Mouse (Mus musculus) embryo, embryonic 10.5 days (tissue): Measurements from ENCODE around the gene Rab6b.
A peak's percentile ranks its signal among the peaks of the same experiment; 100 is the strongest.
"Not testable (repeated sequence)": the region's sequence is repeated elsewhere in the genome, so short reads cannot be mapped to it uniquely, and the experiment has no call there.

Experiments used
- DNase-seq: peaks from one replicate; pipeline ENCODE4 v3.0.0-alpha.2; 2015; ENCODE audit warnings: low spot score

Rab6b gene

DNA sequence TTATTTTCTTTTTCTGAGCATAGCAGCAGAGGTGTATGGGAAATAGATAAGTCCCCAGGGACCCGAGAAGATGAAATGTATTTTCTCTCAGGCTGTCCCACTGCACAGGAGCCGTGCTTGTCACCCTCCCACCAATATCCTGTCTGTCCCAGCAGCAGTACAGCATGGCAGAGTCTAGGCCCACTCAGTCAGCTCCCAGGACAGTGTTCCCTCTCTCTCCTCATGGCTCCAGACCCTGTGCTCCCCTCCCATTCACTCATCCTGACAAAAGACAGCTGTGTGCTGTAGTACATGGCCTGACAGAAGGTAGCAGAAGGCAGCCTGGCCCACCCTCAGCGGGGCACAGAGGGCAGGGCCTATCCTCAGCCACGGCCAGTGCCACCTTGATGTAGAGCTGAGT is 32.3 kb downstream of the Rab6b start:
- DNase-seq, result no peak

DNA sequence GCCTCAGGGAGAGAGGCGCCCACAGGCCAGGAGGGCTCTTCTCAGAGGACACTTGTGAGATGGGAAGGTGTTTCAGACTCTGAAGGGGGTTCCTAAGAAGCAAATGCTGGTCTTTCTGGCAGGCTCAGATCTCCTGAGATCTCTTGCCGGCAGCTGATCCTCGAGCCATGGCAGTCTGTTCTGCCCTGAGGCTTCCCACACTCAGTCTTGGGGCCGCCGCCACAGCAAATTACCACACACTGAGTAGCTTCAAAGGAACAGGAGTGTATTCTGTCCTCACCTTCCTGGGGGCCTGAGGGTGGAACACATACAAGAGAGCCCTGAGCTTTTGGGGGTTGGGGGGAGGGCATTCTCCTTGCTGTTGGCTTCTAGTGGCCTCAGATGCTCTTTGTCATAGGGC is 33.8 kb downstream of the Rab6b start:
- DNase-seq, result no peak

DNA sequence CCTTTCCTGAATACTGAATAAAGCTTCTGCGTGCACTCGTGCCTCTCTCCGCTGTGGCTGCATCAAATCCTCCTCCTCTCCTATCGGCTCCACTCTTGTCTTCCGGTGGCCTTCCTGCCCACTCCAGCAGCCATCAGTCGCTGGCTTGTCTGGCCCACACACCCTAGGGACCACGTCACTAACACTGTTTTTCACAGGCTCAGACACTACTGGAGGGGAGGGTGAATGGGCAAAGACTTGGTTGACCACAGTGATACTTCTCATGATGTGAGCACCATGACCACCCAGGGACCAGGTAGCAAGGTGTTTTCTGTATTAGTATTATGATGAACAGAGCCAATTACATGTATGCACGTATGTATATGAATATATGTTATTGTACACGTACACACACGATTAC is 34.7 kb downstream of the Rab6b start:
- DNase-seq, result no peak

DNA sequence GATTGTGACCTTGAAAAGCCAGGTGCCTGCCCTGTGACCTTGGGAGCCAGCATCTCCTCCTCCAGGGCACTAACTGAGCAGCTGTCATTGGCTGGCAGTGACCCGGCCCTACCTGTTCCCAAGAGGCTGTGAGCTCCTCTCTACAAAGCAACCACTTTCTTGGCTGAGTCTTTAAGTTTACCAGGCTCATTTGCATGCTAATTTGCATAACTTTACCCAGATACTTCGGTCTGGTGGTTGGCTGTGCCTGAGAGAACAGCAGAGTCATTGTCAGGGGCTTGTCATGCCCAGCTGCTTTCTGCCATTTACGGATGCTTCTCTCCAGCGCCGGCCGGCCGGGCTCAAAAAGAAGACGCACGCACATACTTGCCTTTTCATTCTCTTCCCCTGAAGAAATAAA is 35.1 kb downstream of the Rab6b start:
- peak; percentile 37 for DNase-seq

DNA sequence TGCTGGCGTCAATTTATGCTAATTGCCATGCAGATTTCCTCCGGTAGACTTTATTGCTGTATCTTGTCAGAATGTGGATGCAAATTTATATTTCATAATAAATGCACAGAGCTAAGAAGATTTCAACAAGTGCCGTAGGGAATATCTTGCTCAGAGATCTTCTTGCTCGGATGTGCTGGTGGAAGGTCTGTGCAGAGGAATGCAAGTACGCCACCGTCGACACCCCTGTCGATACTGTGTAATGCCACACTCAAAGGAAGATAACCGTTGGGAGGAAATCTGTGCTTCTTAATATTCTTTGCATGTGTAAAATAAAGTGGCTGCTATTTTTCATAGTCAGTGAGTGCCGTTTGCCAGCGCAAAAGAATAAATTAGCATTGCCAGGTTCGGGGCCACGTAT is 35.5 kb downstream of the Rab6b start:
- no peak for DNase-seq

DNA sequence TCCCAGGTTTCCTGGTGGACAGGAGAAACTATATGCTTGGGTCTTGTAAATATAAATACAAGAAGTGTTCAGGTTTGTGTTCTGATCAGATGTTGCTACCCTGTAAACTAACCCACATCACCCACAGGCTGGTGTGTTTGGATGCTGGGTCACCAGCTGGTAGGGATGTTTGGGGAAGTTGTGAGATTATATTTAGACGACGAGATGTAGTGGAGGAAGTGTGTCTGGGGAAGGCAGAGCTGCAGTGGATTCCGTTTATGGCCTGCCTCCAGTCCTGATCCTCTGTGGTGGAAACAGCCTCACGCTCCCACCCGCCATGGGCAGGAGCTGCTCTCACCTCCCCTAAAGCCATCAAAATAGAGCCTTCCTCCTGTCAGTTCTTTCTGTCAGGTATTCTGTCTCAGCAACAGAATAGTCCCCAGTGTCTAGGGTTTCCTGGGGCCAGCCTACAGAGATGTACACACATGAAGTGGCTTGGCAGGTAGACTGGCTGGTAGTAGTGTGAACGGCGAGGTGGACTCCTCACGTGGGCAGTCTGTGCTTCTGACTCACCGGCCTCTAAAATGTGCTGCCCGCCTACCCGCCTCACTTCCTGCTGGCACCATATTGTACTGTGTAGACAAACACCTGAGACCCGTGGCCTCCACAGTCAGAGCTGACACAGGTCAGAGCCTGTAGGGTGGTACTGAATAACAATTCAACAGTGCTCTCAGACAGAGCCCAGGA is 37.6 kb downstream of the Rab6b start:
- DNase-seq, result no peak

DNA sequence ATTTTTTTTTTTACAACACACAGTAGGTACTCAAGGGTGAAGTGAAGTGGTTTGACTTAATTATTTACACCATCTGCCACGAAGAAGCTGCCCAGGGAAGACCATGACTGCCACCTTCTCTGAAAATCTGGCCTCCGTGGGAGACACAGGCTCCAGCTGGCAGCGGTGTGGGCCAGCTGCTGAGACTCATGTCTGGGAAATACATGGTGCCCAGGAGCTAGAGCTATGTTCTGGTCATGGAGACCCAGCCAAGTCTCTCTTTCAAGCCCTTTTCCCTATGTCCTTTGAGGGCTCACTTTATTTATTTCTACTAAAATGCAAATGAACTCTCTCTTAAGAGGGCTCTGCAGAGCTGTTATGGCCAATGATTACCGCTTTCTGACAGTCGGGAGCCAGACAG is 41.7 kb downstream of the Rab6b start:
- DNase-seq, result no peak

DNA sequence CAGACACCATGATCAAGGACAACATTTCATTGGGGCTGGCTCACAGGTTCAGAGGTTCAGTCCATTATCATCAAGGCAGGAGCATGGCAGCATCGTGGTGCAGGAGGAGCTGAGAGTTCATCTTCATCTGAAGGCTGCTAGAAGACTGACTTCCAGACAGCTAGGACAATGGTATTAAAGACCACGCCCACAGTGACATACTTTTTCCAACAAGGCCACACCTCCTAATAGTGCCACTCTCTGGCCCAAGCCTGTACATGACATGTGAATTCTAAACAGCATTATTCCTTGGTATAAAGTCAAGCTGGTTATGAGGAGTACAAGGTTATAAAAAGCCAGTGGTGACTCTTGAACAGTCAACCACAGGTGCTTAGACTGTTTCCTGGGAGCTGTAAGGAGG is 43.0 kb downstream of the Rab6b start:
- DNase-seq, result no peak

DNA sequence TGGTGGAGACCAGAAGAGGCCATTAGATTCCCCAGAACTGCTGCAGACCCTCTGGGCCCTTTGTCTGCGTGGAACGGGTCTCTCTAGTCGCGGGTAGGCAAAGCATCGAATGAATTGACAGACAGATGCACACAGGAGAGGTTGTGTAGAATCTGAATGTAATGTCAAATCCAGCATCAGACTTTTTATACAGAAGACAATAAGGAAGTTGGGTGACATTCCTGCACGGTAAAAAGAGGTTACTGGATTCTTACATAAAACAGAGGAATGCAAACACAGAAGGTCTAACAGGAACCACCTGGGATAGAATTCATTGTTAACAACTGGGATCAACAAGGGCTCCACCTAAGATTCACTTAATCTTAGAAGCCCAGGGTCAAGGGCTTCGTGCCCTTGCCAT is 43.6 kb downstream of the Rab6b start:
- DNase-seq, result not testable (repeated sequence)

DNA sequence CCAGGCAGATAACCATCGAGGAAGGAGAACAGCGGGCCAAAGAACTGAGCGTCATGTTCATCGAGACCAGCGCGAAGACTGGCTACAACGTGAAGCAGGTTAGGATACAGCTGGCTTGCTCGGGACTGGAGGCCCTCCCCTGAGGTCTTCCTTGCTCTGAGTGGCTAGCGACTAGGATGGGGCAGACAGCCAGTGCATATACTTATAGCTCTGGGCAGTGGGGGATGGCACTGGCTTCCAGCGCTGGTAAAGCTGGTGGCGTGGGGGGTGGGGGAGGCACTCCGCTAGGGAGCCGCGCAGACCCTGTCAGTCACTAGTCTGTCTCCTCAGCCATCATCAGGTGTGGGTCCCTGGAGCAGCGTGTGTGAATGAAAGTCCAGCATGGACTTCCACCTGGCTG is 52.2 kb downstream of the Rab6b start:
- DNase-seq, result no peak

DNA sequence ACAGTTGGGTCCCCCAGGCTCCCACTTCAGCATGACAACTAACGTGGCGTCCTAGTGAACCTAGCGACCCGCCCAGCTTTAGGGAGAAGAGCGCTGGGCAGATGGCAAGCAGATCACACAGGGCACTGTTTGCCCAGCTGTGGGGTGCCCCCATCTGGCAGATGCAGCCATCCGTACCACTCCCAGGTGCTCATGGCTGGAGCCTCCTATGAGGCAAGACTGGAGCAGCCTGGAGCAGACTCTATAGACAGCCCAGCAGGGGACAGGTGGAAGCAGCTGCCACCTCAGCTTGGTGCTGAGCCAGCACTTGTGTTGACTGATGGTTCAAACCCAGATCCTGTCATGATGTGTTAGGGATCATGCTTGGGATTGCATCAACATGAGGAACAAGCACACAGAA is 56.5 kb downstream of the Rab6b start:
- no peak for DNase-seq

DNA sequence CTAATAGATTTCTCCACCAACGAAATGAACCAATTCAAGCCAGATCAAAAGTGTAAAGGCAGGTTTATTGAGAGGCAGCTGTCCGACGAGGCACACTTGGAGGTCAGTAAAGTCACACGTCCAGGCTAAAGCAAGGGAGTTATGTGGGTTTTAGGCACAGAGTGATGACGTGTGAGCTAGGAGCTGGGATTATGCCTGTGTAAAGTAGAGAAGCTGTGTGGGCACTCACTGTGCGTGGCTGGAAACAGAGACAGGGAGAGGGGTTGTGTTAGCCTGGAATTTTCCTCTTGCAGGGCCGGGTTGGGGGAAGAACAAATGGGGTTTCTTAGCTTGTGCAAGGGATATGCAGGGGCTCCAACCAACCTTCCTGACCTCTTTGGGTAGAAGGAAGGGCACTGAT is 57.2 kb downstream of the Rab6b start:
- DNase-seq, result no peak

DNA sequence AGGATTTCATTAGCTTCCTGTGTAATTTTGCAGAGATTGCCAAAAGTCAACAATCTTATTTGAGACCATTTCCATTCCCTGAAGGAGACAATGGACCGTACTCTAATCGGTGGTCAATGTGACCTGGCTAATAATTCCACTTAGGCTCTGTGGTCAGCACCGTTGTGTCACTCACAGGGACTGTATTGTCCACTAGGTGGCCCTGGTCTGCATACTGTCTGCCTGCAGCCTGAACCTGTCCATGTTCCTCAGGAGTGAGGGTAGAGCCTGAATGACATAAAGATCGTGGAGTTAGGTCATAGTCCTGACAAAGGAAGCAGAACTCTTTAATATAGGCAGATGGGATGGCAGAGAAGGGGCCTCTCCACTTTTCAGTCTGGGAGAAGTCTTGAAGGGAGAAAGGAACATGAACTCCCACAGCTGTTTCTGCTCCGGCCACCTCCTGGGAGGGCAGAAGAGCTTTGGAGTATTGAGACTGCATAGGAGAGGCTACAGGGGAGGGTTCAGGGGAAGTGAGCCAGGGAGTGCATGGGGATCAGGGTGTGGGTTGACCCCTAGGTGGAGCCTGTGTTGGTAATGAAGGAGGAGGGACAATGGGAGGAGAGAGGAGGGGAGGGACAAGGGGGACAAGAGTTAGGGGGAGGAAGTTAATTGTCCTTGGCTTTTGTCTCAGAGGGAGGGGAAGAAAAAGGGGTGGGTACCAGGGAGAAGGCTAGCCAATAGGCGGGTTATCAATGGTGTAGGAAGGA is 63.4 kb downstream of the Rab6b start:
- peak; percentile 50 for DNase-seq

DNA sequence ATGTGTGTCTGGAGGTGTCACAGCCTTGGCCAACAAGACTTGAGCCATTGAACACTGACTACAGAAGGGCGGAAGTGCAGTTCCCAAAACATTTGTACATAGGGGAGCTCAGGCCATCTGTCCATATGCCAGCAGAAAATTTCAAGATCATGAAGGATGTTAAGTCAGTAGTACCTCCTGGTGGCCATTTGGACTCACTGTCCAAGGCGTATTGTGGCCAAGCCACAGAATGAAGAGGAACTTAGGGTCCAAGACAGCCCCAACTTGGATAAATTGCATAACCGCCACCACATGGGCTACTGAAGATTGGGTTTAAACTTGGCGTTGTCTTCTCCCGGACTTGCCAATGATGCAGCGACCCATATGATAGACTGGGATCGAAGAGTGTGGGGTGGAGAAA is 64.1 kb downstream of the Rab6b start:
- no peak for DNase-seq

DNA sequence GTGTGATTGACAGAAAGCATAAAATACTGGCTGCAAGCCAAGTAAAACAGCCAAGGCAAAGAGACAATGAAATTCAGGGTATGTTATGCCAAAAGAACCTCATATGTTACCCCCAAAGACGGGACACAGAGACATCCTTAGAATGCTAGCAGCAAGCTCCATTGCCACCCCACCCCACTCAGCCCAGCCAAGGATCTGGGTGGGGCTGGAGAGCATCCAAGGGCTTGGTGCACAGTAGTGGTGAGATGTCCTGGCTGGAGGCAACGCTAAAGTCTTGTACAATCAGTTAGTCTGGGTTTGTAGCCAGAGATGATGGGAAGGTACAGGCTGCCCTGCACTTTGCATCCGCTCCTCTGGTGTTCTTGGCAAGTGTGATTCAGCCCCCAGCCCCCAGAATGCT is 68.7 kb downstream of the Rab6b start:
- no peak for DNase-seq

DNA sequence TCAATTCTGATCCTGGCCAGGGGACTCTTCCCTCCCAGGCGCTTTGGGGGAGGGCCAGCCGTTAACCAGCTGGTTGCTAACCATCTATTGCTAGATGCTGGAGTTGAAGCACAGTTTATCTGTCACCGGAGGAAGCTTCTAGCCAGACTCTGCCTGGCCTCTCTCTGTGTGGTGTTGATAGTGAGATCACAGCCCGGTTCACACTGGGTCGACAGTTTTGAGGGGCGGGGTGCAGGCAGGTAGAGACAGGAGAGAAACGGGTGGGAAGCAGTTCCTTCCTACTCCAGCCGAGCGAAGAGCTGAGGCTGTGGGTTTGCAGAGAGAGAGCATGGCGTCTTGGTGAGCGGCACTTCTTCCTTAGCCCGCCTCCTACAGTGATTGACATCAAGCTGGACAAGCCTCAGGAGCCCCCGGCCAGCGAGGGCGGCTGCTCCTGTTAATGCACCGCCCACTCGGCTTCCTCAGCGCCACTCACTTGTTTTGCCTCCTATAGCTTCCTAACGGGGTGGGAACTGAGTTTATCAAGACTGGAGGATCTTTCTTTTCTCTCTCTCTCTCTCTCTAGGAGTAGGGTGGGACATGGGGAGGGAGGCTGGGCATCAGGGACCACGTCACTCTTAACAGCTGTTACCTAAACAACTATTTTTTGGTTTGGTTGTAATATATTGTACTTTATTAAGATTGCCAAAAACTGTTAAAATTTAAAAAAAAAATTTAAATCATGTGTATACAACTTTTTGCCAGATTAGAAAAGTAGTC is 69.4 kb downstream of the Rab6b start:
- peak; percentile 95 for DNase-seq

DNA sequence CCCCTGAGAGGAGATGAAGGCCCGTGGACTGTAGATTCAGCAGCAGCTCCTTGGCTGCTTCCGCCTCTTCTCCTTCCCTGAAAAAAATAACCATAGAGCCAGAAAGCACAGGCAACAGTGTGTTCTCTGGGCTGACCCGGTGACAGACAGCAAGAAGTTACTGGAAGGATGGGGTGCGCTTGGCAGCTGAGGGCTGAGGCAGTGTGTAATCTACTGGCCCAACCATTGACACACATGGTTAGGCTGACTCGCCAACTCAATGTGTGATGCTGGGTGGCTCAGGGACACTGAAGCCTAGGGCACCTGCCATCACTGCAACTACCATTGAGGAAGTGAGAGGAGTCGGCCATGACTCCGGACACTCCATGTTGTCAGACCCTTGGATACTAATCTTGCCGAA is 70.3 kb downstream of the Rab6b start:
- no peak for DNase-seq

DNA sequence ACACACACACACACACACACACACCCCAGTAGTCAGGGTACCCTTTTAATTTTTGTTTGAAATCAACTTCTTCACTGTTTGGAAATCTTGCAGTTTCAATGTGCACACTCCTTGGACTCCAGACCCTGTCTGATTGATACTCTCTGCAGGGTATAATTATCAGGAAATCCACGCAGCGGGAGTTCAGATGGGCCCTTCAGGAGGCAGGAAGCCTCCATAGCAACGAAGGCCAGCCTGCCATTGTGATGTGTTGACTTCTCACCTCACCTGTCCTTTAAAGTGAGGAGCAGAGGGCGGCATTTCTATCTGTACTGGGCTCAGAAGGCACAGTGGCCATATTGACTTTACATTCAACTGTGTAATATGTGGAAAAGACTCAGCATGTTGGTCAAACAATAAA is 73.3 kb downstream of the Rab6b start:
- DNase-seq, result no peak

DNA sequence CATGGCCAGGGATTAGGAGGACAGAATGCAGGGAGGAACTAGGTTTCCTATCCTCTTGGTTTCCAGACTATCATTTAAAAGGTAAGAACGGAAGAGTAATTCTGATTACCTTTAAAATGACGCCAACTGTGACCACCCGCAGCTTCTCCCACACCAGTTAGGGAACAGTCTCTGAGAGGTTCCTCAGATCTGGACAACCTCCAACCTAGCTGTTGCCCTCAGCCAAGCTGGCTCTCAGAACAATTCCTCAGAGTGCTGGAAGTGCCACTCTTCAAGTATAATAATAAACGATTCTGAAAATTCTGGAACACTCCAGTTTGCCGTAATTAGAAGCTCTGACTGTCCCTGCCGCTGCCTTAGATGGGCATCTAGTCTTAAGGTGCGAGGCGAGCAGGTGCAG is 74.4 kb downstream of the Rab6b start:
- DNase-seq, result no peak

DNA sequence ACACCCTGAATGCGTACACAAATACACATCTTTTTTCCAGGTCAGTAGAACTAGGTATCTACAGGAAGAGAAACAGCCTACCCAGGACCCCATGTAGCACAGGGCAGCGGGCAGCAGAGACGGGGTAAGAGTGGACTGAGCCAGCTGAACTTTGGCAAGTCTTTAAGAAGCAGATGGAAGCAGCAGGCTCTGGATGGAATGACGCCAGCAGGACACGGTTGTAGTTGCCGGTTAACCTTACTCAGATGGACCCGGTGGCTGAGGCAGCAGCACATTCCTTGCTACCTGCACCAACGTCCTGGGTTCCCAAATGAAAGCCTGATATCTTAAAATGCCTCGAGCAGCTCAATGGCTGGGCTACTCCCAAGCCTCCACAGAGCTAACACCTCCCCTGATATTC is 75.2 kb downstream of the Rab6b start:
- DNase-seq, result no peak

DNA sequence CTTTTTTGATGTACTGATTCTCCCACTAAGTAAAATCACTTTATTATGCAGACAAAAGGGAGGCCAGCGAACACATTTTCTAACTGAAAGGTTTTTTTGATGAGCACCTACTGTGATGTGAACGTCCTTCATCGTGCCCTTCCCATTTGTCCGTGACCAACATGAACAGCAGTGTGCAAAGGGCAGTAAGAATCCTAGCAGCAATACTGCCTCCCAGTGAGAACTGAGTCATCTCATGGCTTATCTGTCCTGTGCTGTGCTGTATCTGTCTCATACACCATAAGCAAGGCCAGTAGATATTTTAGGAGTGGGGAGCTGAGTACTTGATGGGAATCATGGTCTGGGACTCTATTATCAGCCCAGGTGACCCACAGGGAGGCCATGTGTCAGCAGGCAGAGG is 76.8 kb downstream of the Rab6b start:
- DNase-seq, result no peak

DNA sequence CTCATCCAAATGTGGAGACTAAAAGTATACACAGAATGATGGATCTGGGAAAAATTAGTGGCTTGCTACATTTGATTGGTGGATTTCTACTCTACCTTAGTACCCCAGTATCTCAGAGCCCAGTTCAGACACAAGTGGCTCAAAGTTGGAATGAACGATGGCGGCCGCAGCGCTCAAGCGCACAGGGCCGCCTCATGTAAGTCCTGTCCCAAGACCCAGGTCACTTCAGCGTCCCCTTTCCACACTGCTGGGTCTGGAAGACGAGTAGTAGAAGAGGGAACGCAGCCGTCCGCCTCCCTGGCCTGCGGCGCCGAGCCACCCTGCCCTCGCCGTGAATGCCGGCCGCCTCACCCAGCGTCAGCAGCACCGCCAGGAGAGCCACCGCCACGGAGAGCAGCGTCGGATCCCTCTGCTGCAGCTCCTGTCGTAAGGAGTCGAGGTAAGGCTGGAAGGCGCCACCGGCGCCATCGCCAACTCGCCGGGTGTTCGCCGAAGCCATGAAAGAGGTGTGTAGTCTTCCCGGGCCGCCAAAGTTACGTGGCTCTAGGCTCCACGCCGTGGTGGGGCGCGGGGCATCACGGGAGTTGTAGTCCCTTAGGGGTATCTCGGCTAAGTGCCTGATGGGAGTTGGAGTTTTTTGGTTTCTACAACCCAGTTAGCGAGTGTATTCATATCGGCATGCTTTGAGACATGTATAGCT is 90.1 kb downstream of the Rab6b start, which contains the start of gene Srprb:
Srprb (minus strand) TSS at position 577 of the 700 bp plus-strand sequence.
- peak; percentile 96 for DNase-seq
